Mouse (Mus musculus) lung, embryonic 15.5 days (tissue): Measurements from ENCODE around the gene Ninl. TPM values are rescaled to one million over a fixed set of nuclear protein-coding genes. Genes with fewer than 3 reads are reported as not detected.

ENCODE experiments used
- ATAC-seq: fragments of 200-750 bp; cut with Nextera tagmentation; 2 replicates; pipeline ENCODE4 v1.8.0; 2017; ENCODE audit warnings: moderate number of reproducible peaks, borderline replicate concordance; ENCODE audit not compliant: low FRiP score, low TSS enrichment; ENCODE audit errors: extremely low read depth
- H3K27ac ChIP-seq: fragments of 300-500 bp; sonication (generic); 2 replicates; pipeline ENCODE4 v1.5.1; 2015; ENCODE audit warnings: moderate library complexity, mild to moderate bottlenecking, inconsistent platforms
- H3K27me3 ChIP-seq: fragments of 300-500 bp; sonication (generic); 2 replicates; pipeline ENCODE4 v1.6.1; 2015; ENCODE audit warnings: inconsistent platforms
- H3K36me3 ChIP-seq: fragments of 300-500 bp; sonication (generic); 2 replicates; pipeline ENCODE4 v1.6.1; 2015; ENCODE audit warnings: inconsistent platforms
- H3K4me1 ChIP-seq: fragments of 300-500 bp; sonication (generic); 2 replicates; pipeline ENCODE4 v1.6.1; 2015; ENCODE audit warnings: inconsistent platforms
- H3K4me2 ChIP-seq: fragments of 300-500 bp; sonication (generic); 2 replicates; pipeline ENCODE4 v1.6.1; 2015; ENCODE audit warnings: inconsistent platforms, mild to moderate bottlenecking, moderate library complexity
- H3K4me3 ChIP-seq: fragments of 300-500 bp; sonication (generic); 2 replicates; pipeline ENCODE4 v1.5.1; 2015; ENCODE audit warnings: mild to moderate bottlenecking, inconsistent platforms
- H3K9ac ChIP-seq: fragments of 300-500 bp; sonication (generic); 2 replicates; pipeline ENCODE4 v1.6.1; 2015; ENCODE audit warnings: inconsistent platforms
- H3K9me3 ChIP-seq: fragments of 300-500 bp; sonication (generic); 2 replicates; pipeline ENCODE4 v1.6.1; 2016; ENCODE audit warnings: inconsistent platforms
- WGBS: fragments of 180-500 bp; shearing (Covaris S2); methylation state at CpG from one replicate; pipeline ENCODE4 v1.1.7; 2015; 5-methylcytosine and 5-hydroxymethylcytosine counted together
- polyA plus RNA-seq: library from polyadenylated mRNA; unstranded; fragments of >200 nt; fragmentation: Nextera tagmentation; extraction: Ambion mirVana; gene quantifications from 2 replicates; pipeline ENCODE4 v1.2.1, GENCODE M21; 2015

The Ninl gene
- polyA plus RNA-seq, 1 experiment from 2014 or later: 11.1 TPM

DNA sequence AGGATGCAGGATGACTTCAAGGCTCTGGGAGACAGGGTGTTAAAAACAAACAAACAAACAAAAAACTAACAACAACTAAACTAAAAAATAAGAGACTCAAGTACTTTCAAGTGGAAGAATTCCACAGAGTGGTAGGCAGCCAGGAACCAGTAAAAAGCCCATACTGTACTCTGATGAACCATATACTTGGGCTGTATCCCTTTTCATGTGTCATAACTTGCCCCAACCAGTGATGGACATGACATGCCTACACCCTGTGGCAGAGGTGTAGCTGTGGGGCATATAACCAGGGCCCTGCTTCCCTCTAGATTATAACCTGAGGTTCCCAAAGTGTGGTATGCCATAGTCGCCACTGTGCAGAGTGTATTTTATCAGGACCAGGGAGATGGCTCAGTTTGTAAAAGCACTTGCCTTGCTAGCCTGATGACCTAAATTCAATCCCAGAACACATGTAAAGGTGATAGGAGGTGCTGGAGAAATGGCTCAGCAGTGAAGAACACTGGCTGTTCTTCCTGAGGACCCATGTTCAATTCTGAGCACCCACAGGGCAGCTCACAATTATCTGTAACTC is 29.6 kb downstream of the Ninl start:
- Histone ChIP-seq H3K4me3 (peak overlapping the region; percentile 79), H3K27me3 (no peaks in the 10 kb centered on the region), H3K9me3 (no peaks in the 10 kb centered on the region), H3K27ac (no peak overlapping the region), H3K4me2 (peak overlapping the region; percentile 98), H3K4me1 (peaks cover 18% of the 10 kb centered on the region), H3K36me3 (no peaks in the 10 kb centered on the region), H3K9ac (no peak overlapping the region)
- WGBS: 87% methylated on average over 1 of the region's 1 CpGs
- ATAC-seq: peak; percentile 62

DNA sequence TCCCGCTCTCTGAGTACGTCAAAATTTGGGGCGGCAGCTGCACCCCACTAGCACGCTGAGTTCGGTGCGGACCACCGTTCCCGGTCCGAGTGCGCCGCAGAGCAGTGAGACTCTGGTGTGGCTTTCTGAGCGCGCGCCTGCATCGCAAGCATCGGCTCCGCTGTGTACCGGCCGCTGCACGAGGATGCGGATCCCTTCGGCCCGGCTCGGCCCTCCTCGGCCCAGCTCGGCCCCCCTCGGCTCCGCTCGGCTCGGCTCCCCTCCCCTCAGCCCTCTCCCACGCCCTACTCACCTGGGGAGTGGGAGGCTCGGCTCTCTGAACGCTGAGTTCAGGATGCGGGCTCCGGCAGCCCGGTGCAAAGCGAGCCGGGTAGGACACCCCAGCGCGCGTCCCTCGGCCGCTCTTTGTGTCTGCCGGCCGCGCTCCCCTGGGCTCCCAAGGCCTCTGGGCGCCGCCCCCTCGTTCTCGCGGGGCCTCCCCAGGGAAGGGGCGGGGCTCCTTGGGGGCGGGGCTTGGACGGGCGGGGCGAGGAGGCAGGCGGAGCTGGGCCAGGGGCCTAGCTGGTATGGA is 30.2 kb downstream of the Ninl start:
- Histone ChIP-seq H3K36me3 (no peaks in the 10 kb centered on the region), H3K4me1 (peaks cover 18% of the 10 kb centered on the region), H3K9ac (peak overlapping the region; percentile 82), H3K4me2 (peak overlapping the region; percentile 98), H3K27me3 (no peaks in the 10 kb centered on the region), H3K9me3 (no peaks in the 10 kb centered on the region), H3K4me3 (peak overlapping the region; percentile 79), H3K27ac (peak overlapping the region; percentile 73)
- WGBS: under 1% methylated on average over 49 of the region's 57 CpGs
- peak; percentile 95 for ATAC-seq

- H3K27me3 ChIP-seq: no peaks in the 10 kb centered on the region
- H3K4me3 ChIP-seq: peak overlapping the region; percentile 79
- 0 out of 2 replicates have a peak, but pooled peaks have one; percentile 0 for ATAC-seq
- peak overlapping the region; percentile 73; the same call in 1 of the 2 replicates for H3K27ac ChIP-seq
- H3K36me3 ChIP-seq: no peaks in the 10 kb centered on the region
- H3K9ac ChIP-seq: peak overlapping the region; percentile 82
- peak overlapping the region; percentile 98 for H3K4me2 ChIP-seq
- H3K9me3 ChIP-seq: no peaks in the 10 kb centered on the region
- WGBS: under 1% methylated on average over 21 of the region's 21 CpGs
- peaks cover 18% of the 10 kb centered on the region for H3K4me1 ChIP-seq
Measured at GRCm38 (mm10) chr2:151008517-151008932, 30.7 kb downstream of the Ninl start.

- H3K4me1 ChIP-seq: peaks cover 18% of the 10 kb centered on the region
- WGBS: 29% methylated on average over 6 of the region's 6 CpGs
- no peaks in the 10 kb centered on the region for H3K9me3 ChIP-seq
- peak overlapping the region; percentile 82 for H3K9ac ChIP-seq
- no peaks in the 10 kb centered on the region for H3K27me3 ChIP-seq
- H3K4me3 ChIP-seq: peak overlapping the region; percentile 79
- H3K4me2 ChIP-seq: peak overlapping the region; percentile 98
- no peak overlapping the region for H3K27ac ChIP-seq
- H3K36me3 ChIP-seq: no peaks in the 10 kb centered on the region
- no peak for ATAC-seq
Measured at GRCm38 (mm10) chr2:151008006-151008405, 31.2 kb downstream of the Ninl start.

DNA sequence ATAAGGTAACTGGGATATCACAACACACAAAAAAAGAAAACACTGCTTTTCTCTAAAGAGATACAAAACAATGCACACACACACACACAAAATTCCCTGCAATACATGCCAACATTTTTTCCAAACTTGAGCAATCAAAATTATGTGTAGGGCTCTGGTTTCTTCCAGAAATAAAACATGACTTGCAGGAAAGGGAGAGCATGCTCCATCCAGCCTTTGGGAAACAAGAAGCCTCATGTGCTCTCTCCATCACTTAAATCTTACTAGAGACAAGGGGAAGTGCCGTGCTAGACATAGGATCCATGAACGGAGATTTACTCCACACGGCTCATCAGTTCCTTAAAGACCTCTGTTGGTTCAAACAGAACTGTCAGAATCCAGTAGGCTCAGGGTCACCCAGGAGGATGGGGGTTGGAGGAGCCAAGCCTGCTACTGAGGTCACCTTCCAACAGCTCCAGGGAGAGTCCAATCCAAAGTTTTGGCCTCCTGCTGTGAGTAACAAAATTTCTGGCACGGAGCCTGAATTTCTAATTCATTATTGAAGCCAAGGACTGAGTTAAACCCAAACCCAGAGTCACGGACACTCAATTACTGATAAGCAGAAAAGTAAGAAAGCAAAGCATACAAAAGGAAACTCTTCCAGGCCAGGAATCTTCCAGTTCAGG is 32.8 kb downstream of the Ninl start:
- no peak overlapping the region for H3K9ac ChIP-seq
- H3K9me3 ChIP-seq: no peaks in the 10 kb centered on the region
- no peak overlapping the region for H3K27ac ChIP-seq
- no peaks in the 10 kb centered on the region for H3K36me3 ChIP-seq
- peaks cover 18% of the 10 kb centered on the region for H3K4me1 ChIP-seq
- ATAC-seq: no peak
- H3K4me2 ChIP-seq: 0 out of 2 replicates have a peak overlapping the region, but pooled peaks have one; percentile 0
- H3K27me3 ChIP-seq: no peaks in the 10 kb centered on the region
- 51% methylated on average over 5 of the region's 5 CpGs for WGBS
- H3K4me3 ChIP-seq: no peak overlapping the region

DNA sequence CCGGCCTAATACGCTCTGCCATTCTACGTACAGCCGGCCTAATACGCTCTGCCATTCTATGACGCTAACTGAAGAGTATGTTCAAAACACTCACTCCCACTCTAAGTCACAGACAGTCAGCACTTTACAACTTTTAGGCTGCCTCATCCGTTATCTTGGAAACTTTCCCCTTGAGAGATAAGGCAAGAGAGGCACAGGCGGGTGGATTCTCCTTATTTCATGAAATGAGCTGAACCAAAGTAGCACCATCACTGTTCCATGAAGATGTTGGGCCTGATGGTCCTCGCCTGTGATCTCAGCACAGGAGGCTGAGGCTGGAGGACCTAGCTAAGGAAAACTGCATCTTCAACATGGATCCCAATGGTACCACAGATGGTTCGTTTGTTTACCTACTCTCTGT is 34.8 kb downstream of the Ninl start:
- no peaks in the 10 kb centered on the region for H3K27me3 ChIP-seq
- no peak for ATAC-seq
- H3K4me3 ChIP-seq: no peak overlapping the region
- H3K36me3 ChIP-seq: no peaks in the 10 kb centered on the region
- H3K4me1 ChIP-seq: peaks cover 18% of the 10 kb centered on the region
- 85% methylated on average over 10 of the region's 10 CpGs for WGBS
- no peaks in the 10 kb centered on the region for H3K9me3 ChIP-seq
- no peak overlapping the region for H3K27ac ChIP-seq
- H3K9ac ChIP-seq: no peak overlapping the region
- H3K4me2 ChIP-seq: no peak overlapping the region

DNA sequence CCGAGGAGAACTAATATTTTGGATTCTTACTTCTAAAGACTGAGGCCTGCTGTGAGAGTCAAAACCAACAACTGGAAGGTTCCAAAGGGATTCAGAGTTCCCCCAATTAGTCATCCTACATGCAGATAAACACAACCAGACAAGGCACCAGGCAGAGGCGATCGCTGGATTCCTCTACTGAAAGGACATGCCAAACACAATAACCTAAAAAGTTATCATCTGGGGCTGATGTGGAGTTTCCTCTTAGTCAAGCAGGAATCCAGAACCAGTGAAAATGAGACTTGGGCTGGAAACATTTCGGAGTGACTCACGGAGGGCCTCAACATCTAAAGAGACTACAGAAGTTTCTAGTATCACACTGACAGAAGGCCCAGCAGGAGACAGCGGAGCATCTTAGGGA is 35.4 kb downstream of the Ninl start:
- no peaks in the 10 kb centered on the region for H3K27me3 ChIP-seq
- no peaks in the 10 kb centered on the region for H3K36me3 ChIP-seq
- no peak overlapping the region for H3K9ac ChIP-seq
- H3K9me3 ChIP-seq: no peaks in the 10 kb centered on the region
- no peak overlapping the region for H3K4me3 ChIP-seq
- ATAC-seq: no peak
- no peak overlapping the region for H3K4me2 ChIP-seq
- WGBS: 68% methylated on average over 6 of the region's 6 CpGs
- peaks cover 18% of the 10 kb centered on the region for H3K4me1 ChIP-seq
- no peak overlapping the region for H3K27ac ChIP-seq

- Histone ChIP-seq H3K4me3 (no peak overlapping the region), H3K27ac (no peak overlapping the region), H3K9me3 (no peaks in the 10 kb centered on the region), H3K4me2 (no peak overlapping the region), H3K27me3 (no peaks in the 10 kb centered on the region), H3K36me3 (no peaks in the 10 kb centered on the region), H3K4me1 (peaks cover 6% of the 10 kb centered on the region; the same call in 1 of the 2 replicates), H3K9ac (no peak overlapping the region)
- ATAC-seq: no peak
- 65% methylated on average over 5 of the region's 5 CpGs for WGBS
Measured at GRCm38 (mm10) chr2:151001619-151002175, 37.5 kb downstream of the Ninl start.

- Histone ChIP-seq H3K36me3 (no peaks in the 10 kb centered on the region), H3K9ac (no peak overlapping the region), H3K4me1 (no peaks in the 10 kb centered on the region), H3K27me3 (no peaks in the 10 kb centered on the region), H3K4me2 (no peak overlapping the region), H3K4me3 (no peak overlapping the region), H3K27ac (no peak overlapping the region), H3K9me3 (no peaks in the 10 kb centered on the region)
- 49% methylated on average over 7 of the region's 7 CpGs for WGBS
- no peak for ATAC-seq
Measured at GRCm38 (mm10) chr2:151000402-151001178, 38.6 kb downstream of the Ninl start.

- H3K4me1 ChIP-seq: no peaks in the 10 kb centered on the region
- no peak for ATAC-seq
Measured at GRCm38 (mm10) chr2:150999021-150999420, 40.2 kb downstream of the Ninl start.

DNA sequence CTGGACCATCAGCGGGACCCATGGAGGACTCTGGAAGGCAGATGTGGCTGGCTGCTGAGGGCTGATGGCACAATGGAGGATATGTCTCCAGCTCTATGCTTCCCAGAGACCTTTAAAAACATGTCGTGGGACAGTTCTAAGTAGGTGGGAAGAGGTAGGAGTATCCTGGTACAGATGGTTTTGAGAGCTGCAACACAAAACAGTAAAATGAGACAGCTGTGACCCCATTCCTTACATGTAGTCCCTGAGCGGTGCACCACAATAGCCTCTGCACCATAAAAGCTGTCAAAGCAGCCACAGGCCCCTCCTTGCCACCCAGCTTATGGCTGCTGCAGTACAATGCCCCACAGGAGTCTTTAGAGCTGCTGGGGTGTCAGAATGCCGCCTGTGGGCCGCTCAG is 41.6 kb downstream of the Ninl start:
- 83% methylated on average over 5 of the region's 5 CpGs for WGBS
- Histone ChIP-seq H3K9me3 (no peaks in the 10 kb centered on the region), H3K27ac (no peak overlapping the region), H3K4me3 (no peak overlapping the region), H3K9ac (no peak overlapping the region), H3K4me1 (no peaks in the 10 kb centered on the region), H3K4me2 (no peak overlapping the region), H3K36me3 (no peaks in the 10 kb centered on the region), H3K27me3 (no peaks in the 10 kb centered on the region)
- no peak for ATAC-seq

More at GRCm38 (mm10) chr2:150999021-150999420, 40.2 kb downstream of the Ninl start:
- no peaks in the 10 kb centered on the region for H3K27me3 ChIP-seq
- no peak overlapping the region for H3K4me3 ChIP-seq
- H3K27ac ChIP-seq: no peak overlapping the region
- no peaks in the 10 kb centered on the region for H3K36me3 ChIP-seq
- no peaks in the 10 kb centered on the region for H3K9me3 ChIP-seq
- WGBS: 47% methylated on average over 3 of the region's 3 CpGs
- no peak overlapping the region for H3K4me2 ChIP-seq
- no peak overlapping the region for H3K9ac ChIP-seq
